Mouse (Mus musculus) testis, adult 2 months (tissue): ENCODE measurements at regions not wholly inside any gene's neighbourhood (a gene's known extent, or its start where the extent isn't known, plus 50 kb on each side); places are given as distances from the start of the nearest gene placed in this dataset.

Experiments used
- H3K27ac ChIP-seq: fragments of 200-500 bp; 2 replicates; pipeline ENCODE4 v1.5.1; 2012; ENCODE audit warnings: low read depth, low read length; ENCODE audit not compliant: control insufficient read depth, insufficient read depth
- H3K27me3 ChIP-seq: fragments of 200-500 bp; 2 replicates; pipeline ENCODE4 v1.6.1; 2012; ENCODE audit warnings: mild to moderate bottlenecking, low read length, moderate library complexity; ENCODE audit not compliant: control insufficient read depth, insufficient read depth
- H3K36me3 ChIP-seq: fragments of 200-500 bp; 2 replicates; pipeline ENCODE4 v1.6.1; 2012; ENCODE audit warnings: mild to moderate bottlenecking, low read length; ENCODE audit not compliant: control insufficient read depth, insufficient read depth
- H3K4me1 ChIP-seq: fragments of 200-500 bp; 2 replicates; pipeline ENCODE4 v1.6.1; 2012; ENCODE audit warnings: low read length; ENCODE audit not compliant: control insufficient read depth, insufficient read depth
- H3K4me3 ChIP-seq: fragments of 200-500 bp; 2 replicates; pipeline ENCODE4 v1.5.1; 2012; ENCODE audit warnings: low read depth, mild to moderate bottlenecking, low read length, moderate library complexity, mixed read lengths; ENCODE audit not compliant: control insufficient read depth
- CTCF ChIP-seq: fragments of 200-500 bp; IDR thresholded peaks from 2 replicates; pipeline ENCODE4 v1.5.1; 2012; ENCODE audit warnings: low read depth, mild to moderate bottlenecking, inconsistent platforms, low read length, moderate library complexity; ENCODE audit not compliant: control insufficient read depth, insufficient read depth, insufficient replicate concordance
- POLR2A ChIP-seq: fragments of 200-500 bp; IDR thresholded peaks from 2 replicates; pipeline ENCODE4 v1.6.1; 2012; ENCODE audit warnings: low read depth, mild to moderate bottlenecking, inconsistent platforms, low read length, moderate library complexity; ENCODE audit not compliant: control insufficient read depth

- TF ChIP-seq POLR2A (no peak), CTCF (no peak)
- no peaks in the 10 kb centered on the region for H3K4me1 ChIP-seq
- H3K27me3 ChIP-seq: no peaks in the 10 kb centered on the region
- H3K27ac ChIP-seq: no peak overlapping the region
- no peaks in the 10 kb centered on the region for H3K36me3 ChIP-seq
- no peak overlapping the region for H3K4me3 ChIP-seq
These were observed 299.1 kb downstream of the Pten start for GRCm38 (mm10) chr19:33056372-33056791.

GRCm38 (mm10) chr19:33061006-33061405 lies 303.7 kb downstream of the Pten start:
- Histone ChIP-seq H3K4me3 (no peak overlapping the region), H3K27ac (no peak overlapping the region), H3K4me1 (no peaks in the 10 kb centered on the region), H3K27me3 (no peaks in the 10 kb centered on the region), H3K36me3 (no peaks in the 10 kb centered on the region)
- TF ChIP-seq CTCF (no peak), POLR2A (no peak)

GRCm38 (mm10) chr19:33062165-33063058 lies 305.1 kb downstream of the Pten start:
- TF ChIP-seq CTCF (no peak), POLR2A (no peak)
- no peaks in the 10 kb centered on the region for H3K27me3 ChIP-seq
- H3K4me1 ChIP-seq: no peaks in the 10 kb centered on the region
- H3K27ac ChIP-seq: peak overlapping the region; percentile 54
- H3K36me3 ChIP-seq: no peaks in the 10 kb centered on the region
- H3K4me3 ChIP-seq: no peak overlapping the region

- no peak overlapping the region for H3K4me3 ChIP-seq
- no peaks in the 10 kb centered on the region for H3K36me3 ChIP-seq
- no peak overlapping the region for H3K27ac ChIP-seq
- no peak for TF ChIP-seq CTCF
- TF ChIP-seq POLR2A: no peak
- H3K4me1 ChIP-seq: no peaks in the 10 kb centered on the region
- no peaks in the 10 kb centered on the region for H3K27me3 ChIP-seq
These were observed 308.2 kb downstream of the Pten start for GRCm38 (mm10) chr19:33065274-33066200.

GRCm38 (mm10) chr19:33068351-33068955 lies 311.2 kb downstream of the Pten start:
- Histone ChIP-seq H3K4me1 (no peaks in the 10 kb centered on the region), H3K27ac (no peak overlapping the region), H3K36me3 (no peaks in the 10 kb centered on the region), H3K27me3 (no peaks in the 10 kb centered on the region), H3K4me3 (no peak overlapping the region)
- no peak for TF ChIP-seq CTCF
- no peak for TF ChIP-seq POLR2A

- Histone ChIP-seq H3K27me3 (no peaks in the 10 kb centered on the region), H3K4me1 (no peaks in the 10 kb centered on the region), H3K4me3 (no peak overlapping the region), H3K36me3 (no peaks in the 10 kb centered on the region), H3K27ac (no peak overlapping the region)
- TF ChIP-seq POLR2A (no peak), CTCF (no peak)
These were observed 312.5 kb downstream of the Pten start for GRCm38 (mm10) chr19:33069761-33070160.
